Mouse (Mus musculus) adrenal gland (tissue): ENCODE measurements around the gene Jade2.

ENCODE experiments used
- intact Hi-C: fragments of 180-260 bp; cut with DNase I; formaldehyde crosslinking; loops from one replicate; pipeline ENCODE4 v1.15.1; 2025
- long read RNA-seq, 2 experiments: library from polyadenylated mRNA; unstranded; transcript quantifications; one replicate each; pipeline ENCODE4 v2.0.0; 2020; ENCODE audit warnings: borderline replicate concordance in 1 of 2; ENCODE audit not compliant: insufficient replicate concordance in 1 of 2

Jade2 gene
- long read RNA-seq, experiment 1, partial matches to known transcripts = 0 of 3 reads
- long read RNA-seq, experiment 1, other reads (novel, unspliced or antisense) = 3 of 3 reads
- long read RNA-seq, experiment 2, partial matches to known transcripts = 0 of 13 reads
- long read RNA-seq, experiment 2, other reads (novel, unspliced or antisense) = 13 of 13 reads

DNA sequence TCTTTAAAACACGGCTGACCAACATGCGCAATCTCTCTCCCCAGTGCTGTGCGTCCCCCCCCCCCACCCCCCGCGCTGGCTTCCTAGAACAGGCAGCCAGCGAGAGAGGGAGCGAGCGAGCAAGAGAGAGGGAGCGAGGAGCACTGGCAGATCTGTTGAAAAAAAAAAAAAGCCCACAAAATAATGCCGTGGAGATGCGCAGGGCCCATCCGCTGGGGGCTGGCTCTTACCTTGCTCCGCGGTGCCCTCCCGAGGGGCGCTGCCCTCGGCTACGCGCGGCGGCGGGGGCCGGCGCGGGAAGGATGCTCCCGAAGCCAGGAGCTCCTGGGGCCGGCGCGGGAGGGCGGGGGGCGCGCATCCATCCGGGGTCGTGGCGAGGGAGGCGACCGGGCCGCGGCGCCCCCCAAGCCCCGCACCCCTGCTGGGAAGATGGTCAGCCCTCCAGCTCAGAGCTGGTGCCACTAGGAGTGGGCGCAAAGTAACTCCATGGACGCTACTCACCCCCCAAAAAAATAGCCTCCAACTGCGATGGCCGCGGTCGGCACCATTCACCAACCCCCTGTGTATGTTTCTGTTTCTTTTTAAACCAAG lies at the start of gene Jade2:
Jade2 (minus strand) TSS at position 573 of the 591 bp plus-strand sequence.
- intact Hi-C loops = loop anchor here (5.0 kb wide), 1 partner anchor 60 kb away; no protein-coding TSS in a partner anchor

DNA sequence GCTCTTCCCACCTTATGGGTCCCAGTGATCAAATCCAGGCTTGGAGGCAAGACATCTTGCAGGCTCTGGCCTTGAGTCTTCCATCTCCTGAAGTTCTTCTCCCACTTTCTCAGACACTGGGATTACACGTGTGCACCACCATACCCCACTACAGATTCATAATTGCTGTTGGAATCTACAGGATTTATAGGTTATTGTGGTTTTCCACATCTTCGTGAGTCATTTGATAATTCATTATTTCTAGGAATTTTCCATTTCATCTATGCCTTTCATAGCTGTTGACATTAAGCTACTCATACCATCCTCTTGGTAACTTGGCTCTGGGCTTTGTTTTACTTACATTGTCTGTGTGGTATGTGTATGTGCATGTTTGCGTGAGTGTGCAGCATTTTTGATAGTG lies 46.8 kb upstream of the Jade2 start:
- intact Hi-C loops = no loop called here

DNA sequence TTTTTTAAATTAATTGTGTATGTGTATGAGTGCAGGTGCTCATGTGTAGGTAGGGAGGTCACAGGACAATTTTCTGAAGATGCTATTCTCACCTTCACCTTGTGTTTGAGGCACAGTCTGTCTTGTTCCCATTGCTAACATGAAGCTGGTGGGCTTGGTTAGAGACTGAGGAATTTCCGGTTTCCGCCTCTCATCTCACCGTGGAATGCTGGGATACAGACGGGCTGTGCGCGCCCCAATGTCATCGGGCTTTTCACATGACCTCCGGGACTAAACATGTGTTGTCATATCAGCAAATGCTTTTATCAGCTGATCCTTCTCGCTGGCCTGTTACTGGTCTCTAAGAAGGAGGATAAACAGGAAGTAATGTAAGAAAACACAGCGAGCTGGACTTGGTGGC lies 42.2 kb upstream of the Jade2 start:
- intact Hi-C loops = no loop called here

DNA sequence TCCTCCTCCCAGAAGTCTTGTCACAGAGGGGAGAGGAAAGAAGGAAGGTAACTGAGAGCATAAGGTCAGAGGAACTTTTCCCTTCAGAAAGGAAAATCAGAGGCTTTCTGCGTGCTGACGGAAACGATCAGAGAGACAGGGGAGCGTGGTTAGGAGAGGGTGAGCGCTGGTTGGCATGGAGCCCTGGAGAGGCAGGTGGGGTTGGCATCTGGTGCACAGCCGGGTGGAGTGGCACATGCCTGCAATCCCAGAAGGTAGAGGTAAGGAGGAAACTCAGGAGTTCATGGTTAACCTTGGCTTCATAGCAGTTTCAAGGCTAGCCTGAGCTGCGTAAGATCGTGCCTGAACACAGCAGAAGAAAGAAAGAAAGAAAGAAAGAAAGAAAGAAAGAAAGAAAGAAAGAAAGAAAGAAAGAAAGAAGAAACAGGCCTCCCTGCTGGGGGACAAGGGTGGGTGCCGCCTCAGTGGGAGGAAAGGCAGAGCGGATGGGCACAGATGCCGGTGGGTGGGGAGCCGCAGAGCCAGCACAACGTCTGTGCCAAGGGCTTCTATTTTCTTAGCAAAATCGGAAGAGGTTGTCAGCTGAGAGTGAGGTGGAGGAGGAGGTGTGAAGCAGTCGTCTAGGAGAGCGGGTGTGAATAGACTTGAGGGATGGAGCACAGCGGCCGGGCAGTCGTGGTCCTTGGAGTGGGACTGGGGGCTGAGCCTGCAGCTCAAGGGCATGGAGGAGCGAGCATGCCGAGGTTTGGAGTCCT lies 41.0 kb upstream of the Jade2 start:
- intact Hi-C loops = no loop called here

DNA sequence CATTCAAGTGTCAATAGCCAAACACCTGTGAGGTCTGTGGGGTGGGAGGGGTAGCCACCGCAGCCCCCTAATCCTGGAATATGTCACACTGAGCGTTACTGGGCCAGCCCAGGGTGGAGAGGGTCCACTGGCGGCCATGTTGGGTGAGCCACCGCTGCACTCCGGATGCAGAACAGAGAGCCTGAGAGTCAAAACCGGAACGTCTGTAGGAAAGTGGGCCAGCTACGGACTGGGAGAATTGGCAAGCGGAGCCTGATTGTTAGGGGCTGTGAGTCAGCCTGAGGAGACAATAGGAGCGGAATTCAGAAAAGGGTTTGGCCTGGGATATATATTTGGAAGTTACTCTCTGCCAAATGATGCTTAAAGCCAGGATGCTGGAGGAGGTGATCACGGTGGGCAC lies 39.9 kb upstream of the Jade2 start:
- intact Hi-C loops = no loop called here

DNA sequence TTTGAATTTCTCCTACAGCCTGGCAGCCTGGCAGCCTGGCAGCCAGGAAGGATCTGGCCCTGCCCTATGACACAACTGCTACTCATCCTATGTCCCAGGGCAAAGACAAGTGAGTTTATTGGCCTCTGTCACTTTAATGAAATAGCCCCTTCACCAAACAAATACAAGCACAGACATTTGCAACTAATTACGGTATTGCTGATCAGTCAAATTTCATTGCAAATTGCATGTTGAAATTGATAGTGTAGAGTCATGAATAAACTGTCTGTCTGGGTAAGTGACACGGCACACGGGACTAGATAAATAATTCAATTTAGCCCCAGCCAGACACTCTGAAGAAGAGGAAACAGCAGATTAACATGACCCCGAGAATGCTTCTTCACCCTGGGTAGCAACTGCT lies 38.6 kb upstream of the Jade2 start:
- intact Hi-C loops = no loop called here

DNA sequence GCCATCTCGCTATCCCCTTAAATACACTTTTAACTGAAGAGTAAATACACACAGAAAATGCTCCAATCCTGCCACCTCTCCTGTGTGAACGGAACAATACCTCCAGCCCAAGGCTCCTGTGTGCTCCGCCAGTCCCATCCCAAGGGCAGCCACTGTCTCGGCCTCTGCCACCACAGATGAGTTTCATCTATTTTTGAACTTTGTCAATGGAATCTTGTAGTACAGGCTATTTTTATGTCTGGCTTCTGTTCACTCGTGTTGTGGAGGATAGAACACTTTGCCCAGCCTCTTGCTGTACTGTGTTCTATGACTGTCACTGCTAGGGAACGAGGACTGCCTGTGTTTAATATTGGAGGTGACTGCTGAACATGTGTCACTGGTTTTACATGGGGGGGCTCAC lies 28.2 kb upstream of the Jade2 start:
- intact Hi-C loops = no loop called here

DNA sequence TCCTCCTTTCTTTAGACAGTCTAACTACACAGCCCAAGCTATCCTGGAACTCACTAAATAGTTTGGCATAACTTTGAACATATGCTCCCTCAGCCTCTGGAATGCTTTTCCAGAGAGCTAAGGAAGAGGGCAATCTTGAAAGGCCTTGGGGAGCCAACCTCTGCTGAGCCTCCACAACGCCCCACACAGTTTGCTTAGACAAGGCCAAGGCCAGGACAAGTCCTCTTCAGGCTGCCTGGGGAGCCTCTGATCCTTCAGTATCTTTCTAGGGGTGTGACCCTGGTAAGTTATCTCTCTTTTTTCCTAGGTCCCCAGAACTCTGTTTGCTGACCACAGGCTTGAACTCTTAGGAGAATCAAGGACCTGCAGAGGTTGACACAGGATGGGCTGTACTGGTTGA lies 26.6 kb upstream of the Jade2 start:
- intact Hi-C loops = no loop called here

DNA sequence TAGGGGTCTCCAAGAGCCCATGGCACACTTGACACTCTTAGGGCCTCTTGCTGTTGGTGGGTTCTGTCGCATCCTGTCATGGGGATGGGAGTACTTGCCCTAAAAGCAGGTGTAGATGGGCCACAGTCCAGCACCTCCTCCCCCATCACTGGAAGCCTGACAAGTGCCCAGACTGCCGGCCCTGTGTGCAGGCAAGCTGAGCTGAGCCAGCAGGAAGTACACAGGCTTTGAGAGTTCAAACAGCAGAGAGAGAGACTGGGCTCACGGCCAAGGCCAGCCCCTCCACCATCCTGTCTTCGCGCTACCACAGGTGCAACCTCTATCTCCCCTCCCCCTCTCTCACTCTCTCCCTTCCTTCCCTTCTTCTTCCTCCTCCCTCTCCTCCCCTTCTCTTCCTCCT lies 26.2 kb upstream of the Jade2 start:
- intact Hi-C loops = no loop called here

DNA sequence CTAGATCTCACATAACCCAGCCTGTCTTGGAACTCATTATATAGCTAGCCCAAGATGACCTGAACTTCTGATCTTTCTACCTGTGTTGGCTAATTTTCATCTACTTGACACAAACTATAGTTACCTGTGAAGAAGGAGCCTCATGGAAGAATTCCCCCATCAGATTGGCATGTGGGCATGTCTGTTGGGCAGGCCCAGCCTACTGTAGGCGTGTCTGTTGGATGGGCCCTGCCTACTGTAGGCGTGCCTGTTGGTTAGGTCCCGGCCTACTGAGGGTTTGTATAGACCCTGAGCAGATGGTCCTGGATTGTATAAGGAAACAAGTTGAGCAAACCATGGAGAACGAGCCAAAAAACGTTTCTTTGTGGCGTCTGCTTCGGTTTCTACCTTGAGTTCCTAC lies 24.3 kb upstream of the Jade2 start:
- intact Hi-C loops = no loop called here

DNA sequence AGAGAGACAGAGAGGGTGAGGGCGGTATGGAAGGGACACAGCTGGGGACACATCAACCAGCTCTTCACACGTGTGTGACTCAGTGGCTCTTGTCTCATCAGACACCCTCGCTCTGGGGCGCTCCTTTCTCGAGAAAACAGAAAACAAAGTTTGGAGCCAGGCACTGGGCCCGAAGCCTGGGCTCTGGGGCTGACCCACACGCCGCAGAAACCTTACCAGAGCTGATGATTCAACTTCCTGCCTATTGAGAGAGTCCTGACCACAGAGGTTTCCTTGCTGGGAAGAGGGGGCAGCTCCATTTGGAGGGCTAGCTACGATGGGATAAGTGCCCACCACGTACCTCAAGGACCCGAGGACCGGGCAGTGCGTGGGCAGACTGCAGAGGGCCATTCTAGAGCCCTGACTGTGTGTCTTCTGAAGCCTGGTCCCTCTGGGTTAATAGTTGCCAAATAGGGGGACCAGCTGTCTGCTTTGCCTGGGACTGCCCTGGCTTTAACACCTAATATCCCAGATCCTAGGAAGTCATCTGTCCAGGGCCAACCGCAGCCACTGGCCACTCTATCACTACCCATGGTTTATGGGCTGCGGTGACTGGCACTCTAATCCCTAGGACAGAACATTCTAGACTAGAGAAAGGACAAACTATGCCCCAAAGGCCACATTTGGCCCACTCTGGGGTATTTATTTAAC lies 23.7 kb upstream of the Jade2 start:
- intact Hi-C loops = no loop called here

DNA sequence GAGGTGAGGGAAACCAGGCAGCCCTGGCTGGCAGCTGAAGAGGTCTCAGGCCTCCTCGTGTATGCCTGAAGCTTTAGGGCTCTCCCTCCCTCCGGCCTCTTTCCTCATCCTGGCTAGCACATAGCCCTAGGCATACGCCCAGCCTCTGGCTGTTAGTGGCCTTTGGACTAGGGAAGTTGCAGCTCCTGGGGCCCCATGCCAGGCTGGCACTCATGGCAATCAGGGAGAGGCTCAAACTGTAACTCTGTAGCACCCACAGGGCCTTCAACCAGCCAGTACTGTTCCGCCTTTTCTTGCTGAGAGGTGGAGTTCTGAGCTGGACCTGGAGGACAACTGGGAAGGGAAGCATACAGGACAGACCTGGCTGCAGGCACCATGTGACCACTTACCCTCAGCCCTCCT lies 19.5 kb upstream of the Jade2 start:
- intact Hi-C loops = no loop called here

DNA sequence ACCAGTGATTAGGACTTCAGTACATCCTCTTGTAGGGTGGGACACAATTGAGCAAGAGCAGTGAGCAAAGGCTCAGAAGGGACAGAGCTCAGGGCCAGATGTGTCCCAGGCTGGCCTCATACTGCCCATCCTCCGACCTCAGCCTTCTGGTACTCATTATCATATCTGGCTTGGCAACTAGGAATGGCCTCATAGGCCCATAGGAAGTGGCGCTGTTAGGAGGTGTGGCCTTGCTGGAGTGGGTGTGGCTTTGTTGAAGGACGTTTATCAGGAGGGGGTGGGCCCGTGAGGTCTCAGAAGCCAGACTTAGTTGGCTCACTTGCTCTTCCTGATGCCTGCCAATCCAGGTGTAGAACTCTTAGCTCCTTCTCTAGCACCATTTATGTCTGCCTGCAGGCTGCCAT lies 18.3 kb upstream of the Jade2 start:
- intact Hi-C loops = no loop called here

DNA sequence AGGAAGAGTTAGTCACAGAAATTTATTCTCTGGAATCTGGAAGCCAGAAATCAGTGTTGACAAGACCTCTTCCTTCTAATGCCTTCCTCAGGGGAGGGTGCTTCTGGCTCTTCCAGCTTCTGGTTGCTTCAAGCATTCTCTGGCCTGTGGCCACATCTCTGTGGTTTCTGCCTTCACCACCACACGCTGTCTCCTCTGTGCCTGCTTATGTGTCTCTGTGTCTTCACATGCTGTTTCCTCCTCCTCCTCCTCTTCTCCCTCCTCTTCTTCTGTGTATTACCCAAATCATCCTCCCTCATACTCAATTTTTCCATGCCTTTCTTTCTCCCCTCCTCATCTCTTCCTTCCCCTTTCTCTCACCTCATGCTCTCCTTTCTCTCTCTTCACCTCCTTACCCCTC lies 17.6 kb upstream of the Jade2 start:
- intact Hi-C loops = no loop called here

DNA sequence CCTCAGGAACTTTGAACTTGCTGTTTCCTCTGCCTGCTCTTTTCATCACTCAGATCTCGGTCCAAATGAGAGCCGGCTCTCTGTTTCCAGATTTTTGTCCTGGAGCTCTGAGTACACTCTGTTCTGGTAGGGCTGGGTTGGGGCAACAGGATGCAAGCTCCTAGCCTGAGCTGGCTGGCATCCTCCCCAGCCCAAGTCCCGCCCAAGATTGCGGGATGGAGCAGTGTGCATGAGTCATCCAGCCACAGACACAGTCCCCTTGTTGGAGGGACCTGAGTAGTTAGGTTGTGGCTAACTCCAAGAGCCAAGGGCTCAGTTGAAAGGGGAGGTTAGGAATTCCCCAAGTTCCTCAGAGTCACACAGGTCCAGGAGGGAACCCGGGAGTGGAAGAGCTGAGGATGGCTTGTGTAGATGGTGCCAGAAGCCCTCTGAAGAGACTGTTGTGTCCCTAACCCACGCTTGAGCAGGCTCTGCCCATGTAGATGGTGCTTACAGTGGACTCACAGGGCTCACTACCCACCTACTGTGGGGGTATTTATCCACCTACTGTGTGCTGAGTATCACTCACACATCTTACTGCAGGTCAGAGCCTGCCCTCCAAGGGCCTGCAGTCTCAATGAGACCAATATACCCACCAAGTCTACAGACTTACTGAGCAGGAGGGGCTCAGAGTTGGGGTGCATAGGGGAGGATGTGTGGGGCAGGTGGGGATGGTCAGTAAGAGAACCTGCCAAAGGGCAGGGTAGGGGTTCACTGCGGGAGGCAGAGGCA lies 17.0 kb upstream of the Jade2 start:
- intact Hi-C loops = no loop called here

DNA sequence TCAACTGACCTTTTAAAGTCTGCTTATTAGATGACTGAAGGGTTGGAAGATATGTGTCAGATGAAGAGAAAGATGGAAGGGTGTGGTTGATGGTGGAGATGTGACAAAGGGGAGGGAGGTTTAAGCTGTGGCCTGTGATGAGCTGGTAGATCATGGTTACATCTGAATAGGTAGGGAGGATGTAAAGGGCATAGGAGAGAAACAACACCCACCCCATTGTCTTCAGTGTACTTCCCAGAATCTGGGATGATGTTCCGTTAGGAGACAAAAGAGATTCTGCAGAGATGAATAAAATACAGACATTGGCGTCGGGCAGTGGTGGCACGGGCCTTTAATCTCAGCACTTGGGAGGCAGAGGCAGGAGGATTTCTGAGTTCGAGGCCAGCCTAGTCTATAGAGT lies 15.7 kb upstream of the Jade2 start:
- intact Hi-C loops = no loop called here

DNA sequence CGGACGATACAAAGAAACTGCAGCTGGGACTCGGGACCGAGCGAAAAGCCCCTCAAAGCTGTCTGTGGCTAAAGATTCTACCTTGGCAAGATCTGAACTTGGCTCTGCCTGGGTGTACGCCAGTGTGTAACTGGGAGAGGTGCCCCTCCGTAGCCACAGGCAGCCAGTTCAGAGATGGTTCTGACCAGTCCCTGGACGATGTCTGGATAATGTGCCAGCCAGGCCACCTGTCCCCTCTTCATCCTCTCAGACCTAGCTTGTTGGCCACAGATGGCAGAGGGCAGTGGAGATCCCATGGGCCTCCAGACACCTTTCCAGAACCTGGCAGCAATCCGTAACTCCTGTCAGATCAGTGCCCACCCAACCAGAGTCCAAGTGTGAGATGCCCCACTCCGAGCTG lies 9.8 kb upstream of the Jade2 start:
- intact Hi-C loops = no loop called here

DNA sequence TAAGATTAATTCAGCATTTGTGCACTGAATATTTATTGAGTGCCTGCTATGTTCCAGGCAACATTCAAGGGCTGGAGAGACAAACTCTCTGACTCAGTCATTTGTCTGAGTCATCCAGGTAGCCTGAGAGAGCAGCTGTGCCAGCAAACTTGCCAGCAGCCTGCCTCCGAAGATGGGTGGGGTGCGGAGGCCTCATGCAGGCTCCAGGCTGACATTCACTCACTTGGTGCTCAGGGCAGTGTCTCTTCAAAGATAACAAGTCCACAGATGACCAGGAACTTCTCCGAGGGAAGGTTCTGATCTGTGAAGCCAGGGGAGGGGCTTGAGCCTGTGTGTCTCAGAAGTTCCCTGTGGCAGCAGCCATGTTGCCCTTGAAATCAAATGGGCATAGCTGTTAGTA lies 8.6 kb upstream of the Jade2 start:
- intact Hi-C loops = no loop called here

DNA sequence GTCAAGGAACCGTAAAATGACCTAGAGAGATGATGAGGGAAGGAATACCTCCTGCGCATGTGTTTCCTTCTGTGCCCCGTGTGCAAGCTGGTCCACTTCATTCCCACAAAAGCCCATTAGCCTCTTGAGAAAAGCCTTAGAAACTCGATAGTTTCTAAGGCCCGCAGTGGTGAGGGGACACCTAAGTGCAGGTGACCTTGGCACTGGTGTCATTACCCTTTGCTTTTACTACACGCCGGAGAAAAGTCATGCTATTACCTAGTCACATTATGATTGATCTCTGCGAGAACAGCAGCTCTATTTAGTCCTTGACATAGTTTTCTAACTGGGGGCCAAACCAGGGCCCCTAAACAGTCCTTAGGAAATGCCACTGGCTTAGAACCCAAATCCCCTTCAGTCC lies 3.2 kb upstream of the Jade2 start:
- intact Hi-C loops = no loop called here

DNA sequence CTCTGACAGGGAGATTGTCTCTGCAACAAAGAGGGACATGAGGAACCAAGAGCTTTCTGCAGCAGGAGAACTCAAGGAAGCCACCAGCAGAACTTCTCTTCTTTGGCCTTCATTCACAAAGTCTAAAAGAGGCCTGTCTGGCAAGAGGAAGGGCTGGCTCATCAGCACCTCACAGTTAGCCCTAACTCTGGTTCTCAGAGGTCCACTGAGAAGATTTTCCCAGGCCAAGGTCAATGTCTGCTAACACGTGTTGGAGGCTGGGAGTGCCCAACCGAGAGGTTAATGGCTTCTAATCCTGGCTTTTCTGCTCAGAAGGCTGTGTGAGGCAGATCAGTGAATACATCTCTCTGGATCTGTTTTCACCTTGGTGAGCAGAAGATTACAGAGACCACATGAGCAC lies 2.1 kb upstream of the Jade2 start:
- intact Hi-C loops = loop anchor here (5.0 kb wide), 1 partner anchor 58 kb away; no protein-coding TSS in a partner anchor

DNA sequence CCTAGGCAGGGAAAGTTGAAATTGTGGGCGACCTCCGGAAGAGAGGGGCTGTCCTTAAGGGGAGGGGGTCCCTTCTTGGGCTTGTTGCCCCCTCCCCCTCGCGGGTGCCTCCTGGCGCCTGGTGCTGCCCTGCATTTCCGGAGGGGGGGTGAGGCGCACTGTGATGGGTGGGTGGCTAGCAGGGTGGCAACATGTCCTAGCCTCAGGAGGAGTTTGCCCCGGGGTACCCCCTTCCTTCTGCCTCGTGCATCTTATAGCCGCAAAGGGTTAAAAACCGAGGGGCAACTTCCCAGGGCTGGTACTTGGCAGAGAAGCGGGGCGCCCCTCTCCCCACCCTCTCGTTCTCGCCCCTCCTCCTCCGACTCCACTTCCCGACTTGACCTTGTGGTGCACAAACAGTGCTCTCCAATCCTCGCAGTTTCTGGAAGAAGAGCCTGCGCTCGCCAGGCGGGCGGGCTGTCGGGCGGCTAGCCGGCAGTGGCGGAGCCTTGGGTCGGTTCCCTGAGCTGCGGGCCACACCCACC lies 1.1 kb upstream of the Jade2 start:
- intact Hi-C loops = loop anchor here (5.0 kb wide), 1 partner anchor 59 kb away; no protein-coding TSS in a partner anchor
